Mouse (Mus musculus): ENCODE data around the gene Ocrl. TPM values are rescaled to one million over a fixed set of nuclear protein-coding genes. Genes with fewer than 3 reads are reported as not detected.

Gene Ocrl
- polyA plus RNA-seq, 1 experiment from 2014 or later: 21.0 TPM

Other genes starting within 250 kb of the Ocrl start
- 35.8 and 37.4 TPM in 2 replicates for gene Smarca1, start 19.4 kb upstream of the Ocrl start, polyA plus RNA-seq (2014; fragmentation: Nextera tagmentation; extraction: Ambion mirVana)
- gene Apln, start 122.5 kb downstream of the Ocrl start, polyA plus RNA-seq (2014; fragmentation: Nextera tagmentation; extraction: Ambion mirVana): 3.2 and 3.8 TPM in 2 replicates
- gene Xpnpep2, start 196.3 kb downstream of the Ocrl start, polyA plus RNA-seq (2014; fragmentation: Nextera tagmentation; extraction: Ambion mirVana): 2.5 and 2.7 TPM in 2 replicates
- 1.5 and 1.8 TPM in 2 replicates for gene Sash3, start 234.0 kb downstream of the Ocrl start, polyA plus RNA-seq (2014; fragmentation: Nextera tagmentation; extraction: Ambion mirVana)